Mouse (Mus musculus) cerebellum, adult 18-20 months (tissue): ENCODE data around the gene Folr2.
A peak's percentile ranks its signal among the peaks of the same experiment; 100 is the strongest.

Experiments
- DNase-seq, 2 experiments: peaks; one replicate each; pipeline ENCODE4 v3.0.0; 2021

Gene Folr2

GRCm38 (mm10) chr7:101866491-101867265 lies 9.7 kb upstream of the Folr2 start:
- DNase-seq = no peak

GRCm38 (mm10) chr7:101863415-101863814 lies 6.4 kb upstream of the Folr2 start, which contains the start of gene Anapc15:
Gene Anapc15 (plus strand): TSS chr7:101863715.
- no peak for DNase-seq

- DNase-seq = no peak
Observed at GRCm38 (mm10) chr7:101862291-101862690, 5.3 kb upstream of the Folr2 start.

- DNase-seq = no peak
Observed at GRCm38 (mm10) chr7:101860978-101861377, 4.0 kb upstream of the Folr2 start.

GRCm38 (mm10) chr7:101858362-101858761 lies 1.4 kb upstream of the Folr2 start:
- no peak for DNase-seq

GRCm38 (mm10) chr7:101853816-101854215 lies 3.2 kb downstream of the Folr2 start:
- no peak for DNase-seq

- no peak for DNase-seq
Observed at GRCm38 (mm10) chr7:101852846-101853245, 4.1 kb downstream of the Folr2 start.

GRCm38 (mm10) chr7:101851689-101852088 lies 5.3 kb downstream of the Folr2 start:
- DNase-seq = no peak

- DNase-seq = no peak
Observed at GRCm38 (mm10) chr7:101847934-101848333, 9.1 kb downstream of the Folr2 start.

- no peak for DNase-seq
Observed at GRCm38 (mm10) chr7:101844186-101844585, 12.8 kb downstream of the Folr2 start.

- peak; percentile 89 to 94 for DNase-seq
Observed at GRCm38 (mm10) chr7:101837606-101838471, 19.2 kb downstream of the Folr2 start, which contains the start of gene Inppl1. Gene Inppl1 (minus strand): TSS chr7:101838229.

- no peak for DNase-seq
Observed at GRCm38 (mm10) chr7:101837154-101837605, 19.8 kb downstream of the Folr2 start.

GRCm38 (mm10) chr7:101836271-101837153 lies 20.5 kb downstream of the Folr2 start:
- peak; percentile 32 to 51 for DNase-seq

- no peak for DNase-seq
Observed at GRCm38 (mm10) chr7:101835457-101836109, 21.4 kb downstream of the Folr2 start.

GRCm38 (mm10) chr7:101834903-101835302 lies 22.1 kb downstream of the Folr2 start:
- no peak for DNase-seq

GRCm38 (mm10) chr7:101833916-101834584 lies 22.9 kb downstream of the Folr2 start:
- DNase-seq = no peak

- DNase-seq = no peak
Observed at GRCm38 (mm10) chr7:101833352-101833751, 23.6 kb downstream of the Folr2 start.

GRCm38 (mm10) chr7:101832372-101832771 lies 24.6 kb downstream of the Folr2 start:
- no peak for DNase-seq

- no peak for DNase-seq
Observed at GRCm38 (mm10) chr7:101831437-101831836, 25.6 kb downstream of the Folr2 start.

- DNase-seq = no peak
Observed at GRCm38 (mm10) chr7:101830373-101830772, 26.6 kb downstream of the Folr2 start.
